Mouse (Mus musculus) hindbrain, embryonic 15.5 days (tissue): ENCODE results near the gene Grik3. TPM values are rescaled to one million over a fixed set of nuclear protein-coding genes. Genes with fewer than 3 reads are reported as not detected.

ENCODE experiments used
- ATAC-seq: fragments of 200-750 bp; cut with Nextera tagmentation; 2 replicates; pipeline ENCODE4 v1.8.0; 2017; ENCODE audit warnings: low read depth, moderate number of reproducible peaks, moderate TSS enrichment; ENCODE audit not compliant: low FRiP score
- H3K27ac ChIP-seq: fragments of 300-500 bp; sonication (generic); replicated peaks from 2 replicates; pipeline ENCODE4 v1.5.1; 2015; ENCODE audit warnings: mild to moderate bottlenecking, inconsistent platforms
- H3K27me3 ChIP-seq: fragments of 300-500 bp; sonication (generic); 2 replicates; pipeline ENCODE4 v1.6.1; 2015; ENCODE audit warnings: control low read depth, inconsistent platforms
- H3K36me3 ChIP-seq: fragments of 300-500 bp; sonication (generic); 2 replicates; pipeline ENCODE4 v1.6.1; 2015; ENCODE audit warnings: control low read depth, inconsistent platforms
- H3K4me1 ChIP-seq: fragments of 300-500 bp; sonication (generic); replicated peaks from 2 replicates; pipeline ENCODE4 v1.6.1; 2015; ENCODE audit warnings: control low read depth, inconsistent platforms
- H3K4me2 ChIP-seq: fragments of 300-500 bp; sonication (generic); 2 replicates; pipeline ENCODE4 v1.6.1; 2015; ENCODE audit warnings: moderate library complexity, mild to moderate bottlenecking, inconsistent platforms
- H3K4me3 ChIP-seq: fragments of 300-500 bp; sonication (generic); 2 replicates; pipeline ENCODE4 v1.5.1; 2015; ENCODE audit warnings: mild to moderate bottlenecking, inconsistent platforms
- H3K9ac ChIP-seq: fragments of 300-500 bp; sonication (generic); 2 replicates; pipeline ENCODE4 v1.6.1; 2015; ENCODE audit warnings: inconsistent platforms
- H3K9me3 ChIP-seq: fragments of 300-500 bp; sonication (generic); 2 replicates; pipeline ENCODE4 v1.6.1; 2016; ENCODE audit warnings: control low read depth, inconsistent platforms
- WGBS: fragments of 180-500 bp; shearing (Covaris S2); methylation state at CpG from one replicate; pipeline ENCODE4 v1.1.7; 2015; 5-methylcytosine and 5-hydroxymethylcytosine counted together
- polyA plus RNA-seq: library from polyadenylated mRNA; unstranded; fragments of >200 nt; fragmentation: Nextera tagmentation; extraction: Ambion mirVana; gene quantifications from 2 replicates; pipeline ENCODE4 v1.2.1, GENCODE M21; 2015

The Grik3 gene
- polyA plus RNA-seq, 1 experiment from 2014 or later: 5.4 TPM

DNA sequence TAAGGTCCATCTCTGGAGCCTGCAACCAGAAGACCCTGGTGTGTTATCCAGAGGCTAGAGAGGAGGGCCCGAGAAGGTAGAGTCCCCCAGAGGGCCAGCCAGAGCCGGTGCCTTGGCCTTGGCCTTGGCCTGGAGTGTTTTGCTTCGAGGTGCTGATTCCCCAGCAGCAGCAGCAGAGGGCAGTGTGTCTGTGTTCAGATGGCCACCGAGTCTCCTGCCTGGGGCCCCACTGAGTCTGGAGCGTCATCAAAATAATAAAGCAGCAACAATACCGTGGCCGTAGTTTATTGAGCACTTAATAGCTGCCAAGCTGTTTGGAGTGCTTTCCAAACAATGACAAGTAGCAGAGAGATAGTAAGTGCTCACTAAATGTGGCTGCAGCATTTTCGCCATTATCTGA, 5.0 kb downstream of the Grik3 start:
- H3K4me2 ChIP-seq: peak overlapping the region; percentile 78
- 26% methylated on average over 8 of the region's 8 CpGs for WGBS
- H3K27ac ChIP-seq: 0 out of 2 replicates have a peak overlapping the region, but pooled peaks have one; percentile 12
- H3K4me3 ChIP-seq: no peak overlapping the region
- H3K27me3 ChIP-seq: peaks cover 39% of the 10 kb centered on the region
- H3K9ac ChIP-seq: no peak overlapping the region
- H3K36me3 ChIP-seq: no peaks in the 10 kb centered on the region
- H3K4me1 ChIP-seq: peaks cover 75% of the 10 kb centered on the region
- no peaks in the 10 kb centered on the region for H3K9me3 ChIP-seq
- no peak for ATAC-seq

DNA sequence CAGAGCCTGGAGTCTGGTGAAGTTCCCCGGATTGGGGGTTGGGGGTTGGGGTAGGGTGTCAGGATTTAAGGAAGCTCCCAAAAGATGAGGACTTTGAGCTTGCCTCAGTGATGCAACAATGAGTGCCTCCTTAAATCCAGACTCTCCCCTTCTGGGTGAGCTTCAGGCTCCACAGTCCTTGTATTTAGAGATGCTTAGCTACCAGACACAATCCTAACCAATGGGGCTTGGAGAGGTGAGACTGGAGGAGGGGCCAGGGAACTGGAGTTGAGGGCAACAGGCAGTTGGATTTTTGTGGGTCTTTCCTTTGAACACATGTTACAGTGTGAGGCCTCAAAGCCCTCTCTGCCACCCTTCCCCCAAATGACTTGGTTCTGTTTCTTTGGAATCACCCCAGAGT, 6.5 kb downstream of the Grik3 start:
- peaks cover 31% of the 10 kb centered on the region for H3K27me3 ChIP-seq
- ATAC-seq: no peak
- no peaks in the 10 kb centered on the region for H3K36me3 ChIP-seq
- H3K9ac ChIP-seq: no peak overlapping the region
- WGBS: 4% methylated on average over 1 of the region's 1 CpGs
- H3K27ac ChIP-seq: no peak overlapping the region
- H3K4me3 ChIP-seq: no peak overlapping the region
- H3K9me3 ChIP-seq: no peaks in the 10 kb centered on the region
- H3K4me2 ChIP-seq: no peak overlapping the region
- peaks cover 60% of the 10 kb centered on the region for H3K4me1 ChIP-seq

DNA sequence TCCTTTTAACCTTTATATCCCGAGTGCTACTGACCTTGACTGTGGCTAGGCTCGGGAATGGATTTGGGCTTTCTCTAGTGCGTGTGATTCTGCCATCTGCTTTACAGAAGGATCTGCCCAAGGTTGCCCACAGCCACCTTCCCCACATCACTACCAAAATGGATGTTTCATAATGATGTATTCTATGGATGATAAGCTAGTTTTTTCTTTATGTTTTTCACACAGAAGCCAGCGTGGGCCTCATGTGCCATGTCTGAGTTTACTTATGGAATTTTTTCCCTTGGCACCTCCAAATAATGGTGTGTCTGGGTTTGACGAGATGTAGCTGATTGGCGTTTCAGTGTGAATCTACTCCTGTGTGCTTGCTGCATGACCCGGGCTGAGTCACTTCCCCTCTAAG, 7.0 kb downstream of the Grik3 start:
- Histone ChIP-seq H3K9ac (no peak overlapping the region), H3K27me3 (peaks cover 28% of the 10 kb centered on the region), H3K27ac (no peak overlapping the region), H3K4me3 (no peak overlapping the region), H3K36me3 (no peaks in the 10 kb centered on the region), H3K9me3 (no peaks in the 10 kb centered on the region), H3K4me1 (peaks cover 55% of the 10 kb centered on the region), H3K4me2 (no peak overlapping the region)
- no peak for ATAC-seq
- 38% methylated on average over 7 of the region's 7 CpGs for WGBS

DNA sequence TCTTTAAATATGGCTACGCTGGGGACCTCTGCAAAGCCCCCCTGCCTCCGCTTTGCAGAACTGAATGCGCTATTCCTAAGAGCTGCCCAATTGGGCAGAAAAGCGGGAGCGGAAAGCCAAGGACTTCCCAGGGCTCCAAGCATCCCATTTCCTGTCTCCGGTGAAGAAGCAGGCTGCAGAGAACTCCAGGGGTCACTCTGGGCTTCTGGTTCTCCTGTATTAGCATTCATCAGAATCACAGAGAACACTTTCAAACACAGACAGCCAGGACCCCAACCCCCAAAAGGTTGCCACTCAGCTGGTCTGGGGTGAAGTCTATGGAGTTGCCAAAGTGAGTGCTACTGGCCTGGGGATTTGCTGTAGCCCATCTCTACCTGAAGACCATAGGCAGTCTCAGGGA, 8.4 kb downstream of the Grik3 start:
- WGBS: 13% methylated on average over 6 of the region's 6 CpGs
- Histone ChIP-seq H3K36me3 (no peaks in the 10 kb centered on the region), H3K4me1 (peaks cover 42% of the 10 kb centered on the region), H3K9me3 (no peaks in the 10 kb centered on the region), H3K4me3 (no peak overlapping the region), H3K27me3 (peaks cover 23% of the 10 kb centered on the region), H3K27ac (no peak overlapping the region), H3K4me2 (peak overlapping the region; percentile 29; the same call in 1 of the 2 replicates), H3K9ac (no peak overlapping the region)
- no peak for ATAC-seq

DNA sequence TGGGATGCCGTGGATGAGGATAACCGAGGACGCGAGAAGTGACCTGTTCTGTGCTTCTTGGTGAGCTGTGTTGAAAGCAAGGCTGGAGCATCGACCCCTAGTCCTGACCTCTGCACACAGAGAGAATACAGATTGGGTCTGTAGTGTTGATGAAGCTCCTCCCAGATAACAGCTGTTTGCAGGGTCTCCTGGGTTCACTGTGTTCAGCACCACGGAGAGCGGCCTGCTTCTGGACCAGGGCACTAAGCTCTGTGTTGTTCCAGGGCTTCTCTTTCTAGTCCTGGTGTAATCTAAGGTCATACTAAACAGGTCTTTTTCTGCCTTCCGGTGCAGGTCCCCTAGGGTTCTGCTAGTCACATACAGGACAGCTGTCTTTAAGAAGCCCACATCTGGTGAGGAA, 12.4 kb downstream of the Grik3 start:
- Histone ChIP-seq H3K4me3 (no peak overlapping the region), H3K36me3 (no peaks in the 10 kb centered on the region), H3K9me3 (no peaks in the 10 kb centered on the region), H3K27me3 (0 out of 2 replicates have a peak, but pooled peaks cover 8% of the 10 kb centered on the region), H3K27ac (no peak overlapping the region), H3K4me1 (peaks cover 15% of the 10 kb centered on the region), H3K4me2 (no peak overlapping the region), H3K9ac (no peak overlapping the region)
- 53% methylated on average over 8 of the region's 8 CpGs for WGBS
- ATAC-seq: no peak

DNA sequence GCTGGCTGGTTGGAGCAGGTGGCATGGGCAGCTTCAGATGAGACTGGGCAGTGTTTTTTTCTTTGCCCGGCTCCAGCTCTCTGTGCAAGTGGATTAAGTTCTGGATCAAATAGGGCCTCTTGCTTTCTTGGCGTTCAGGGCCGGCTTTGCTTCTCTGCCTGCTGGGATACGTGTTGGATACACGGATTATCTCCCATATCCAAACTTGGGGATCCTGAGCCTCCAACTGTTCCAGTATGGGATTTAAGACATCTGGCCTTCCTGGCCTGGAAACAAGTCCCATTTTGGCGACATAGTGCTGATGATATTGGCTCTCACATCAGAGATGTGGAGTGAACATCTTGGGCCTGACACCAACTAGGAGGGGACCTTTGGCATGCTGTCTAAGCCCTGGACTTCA, 21.9 kb downstream of the Grik3 start:
- WGBS: 76% methylated on average over 6 of the region's 6 CpGs
- ATAC-seq: no peak

DNA sequence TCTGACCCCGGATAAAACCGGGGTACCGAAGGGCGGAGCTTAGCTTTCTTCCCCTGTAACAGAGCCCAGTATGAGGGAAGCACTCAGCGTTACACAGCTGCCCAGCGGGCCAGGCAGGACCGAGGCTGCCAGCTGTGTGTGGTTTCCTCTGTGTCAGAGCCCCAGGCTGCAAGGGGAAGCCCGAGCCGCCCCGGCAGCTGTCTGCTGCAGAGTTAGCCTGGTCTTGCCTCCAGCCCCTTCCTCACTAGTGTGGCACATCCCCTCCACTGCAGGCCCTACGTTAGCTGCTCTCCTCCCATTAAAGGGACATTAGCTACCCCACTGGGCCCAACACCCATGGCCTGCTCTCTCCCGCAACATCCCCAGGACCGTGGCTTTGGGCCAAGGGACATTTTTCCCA, 25.1 kb downstream of the Grik3 start:
- no peaks in the 10 kb centered on the region for H3K36me3 ChIP-seq
- H3K4me3 ChIP-seq: no peak overlapping the region
- no peaks in the 10 kb centered on the region for H3K27me3 ChIP-seq
- 37% methylated on average over 13 of the region's 13 CpGs for WGBS
- no peak overlapping the region for H3K9ac ChIP-seq
- H3K4me2 ChIP-seq: no peak overlapping the region
- no peaks in the 10 kb centered on the region for H3K9me3 ChIP-seq
- peaks cover 28% of the 10 kb centered on the region for H3K4me1 ChIP-seq
- H3K27ac ChIP-seq: no peak overlapping the region
- no peak for ATAC-seq

More for the DNA sequence above, 21.9 kb downstream of the Grik3 start:
- Histone ChIP-seq H3K4me3 (no peak overlapping the region), H3K4me1 (peaks cover 31% of the 10 kb centered on the region), H3K9me3 (no peaks in the 10 kb centered on the region), H3K4me2 (no peak overlapping the region), H3K9ac (no peak overlapping the region), H3K36me3 (no peaks in the 10 kb centered on the region), H3K27me3 (no peaks in the 10 kb centered on the region), H3K27ac (no peak overlapping the region)

DNA sequence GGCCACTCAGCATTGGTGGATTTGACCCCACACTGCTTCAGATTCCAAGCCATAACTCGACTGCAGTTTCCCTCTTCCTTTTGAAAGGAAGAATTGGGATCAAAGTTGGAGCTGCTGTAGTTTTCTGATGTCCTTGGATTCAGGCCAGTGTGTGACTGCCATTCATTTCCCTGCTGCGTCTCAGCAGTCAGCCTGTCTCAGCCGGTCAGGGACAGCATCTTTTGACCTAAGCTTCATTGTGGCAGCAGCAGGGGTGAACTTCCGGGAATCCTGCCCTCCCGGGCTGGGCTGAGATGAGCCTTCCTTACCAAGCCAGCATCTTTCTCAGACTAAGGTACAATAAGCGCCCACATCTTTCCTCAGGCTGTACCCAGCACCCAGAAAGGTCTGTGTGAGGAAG, 26.1 kb downstream of the Grik3 start:
- H3K9ac ChIP-seq: no peak overlapping the region
- 41% methylated on average over 6 of the region's 6 CpGs for WGBS

DNA sequence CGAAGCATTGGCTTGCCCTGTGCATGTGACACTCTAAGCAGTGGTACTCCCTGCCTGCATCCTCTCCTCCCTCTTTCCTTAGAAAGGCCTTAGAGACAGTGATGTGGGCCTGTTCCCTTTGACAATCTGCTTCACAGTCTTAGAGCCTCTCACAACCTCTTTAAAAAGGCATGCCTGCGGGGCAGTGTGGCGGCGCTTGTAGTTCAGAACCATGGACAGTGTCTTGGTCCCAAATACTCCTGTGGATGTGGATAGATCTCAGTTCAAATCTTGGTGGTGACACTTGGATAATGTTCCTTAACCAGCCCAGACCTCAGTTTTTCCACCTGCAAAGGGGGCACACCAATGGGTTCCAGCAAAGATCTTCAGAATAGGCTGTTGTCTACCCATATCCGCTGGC, 28.4 kb downstream of the Grik3 start:
- no peaks in the 10 kb centered on the region for H3K9me3 ChIP-seq
- no peak overlapping the region for H3K4me2 ChIP-seq
- H3K36me3 ChIP-seq: no peaks in the 10 kb centered on the region
- H3K4me3 ChIP-seq: no peak overlapping the region
- H3K27ac ChIP-seq: no peak overlapping the region
- no peak overlapping the region for H3K9ac ChIP-seq
- 89% methylated on average over 5 of the region's 5 CpGs for WGBS
- no peaks in the 10 kb centered on the region for H3K27me3 ChIP-seq
- no peak for ATAC-seq
- H3K4me1 ChIP-seq: peaks cover 13% of the 10 kb centered on the region

More for the DNA sequence above, 26.1 kb downstream of the Grik3 start:
- no peak overlapping the region for H3K4me3 ChIP-seq
- H3K36me3 ChIP-seq: no peaks in the 10 kb centered on the region
- no peak overlapping the region for H3K27ac ChIP-seq
- H3K4me1 ChIP-seq: peaks cover 23% of the 10 kb centered on the region
- H3K4me2 ChIP-seq: no peak overlapping the region
- no peaks in the 10 kb centered on the region for H3K27me3 ChIP-seq
- H3K9me3 ChIP-seq: no peaks in the 10 kb centered on the region
- no peak for ATAC-seq

DNA sequence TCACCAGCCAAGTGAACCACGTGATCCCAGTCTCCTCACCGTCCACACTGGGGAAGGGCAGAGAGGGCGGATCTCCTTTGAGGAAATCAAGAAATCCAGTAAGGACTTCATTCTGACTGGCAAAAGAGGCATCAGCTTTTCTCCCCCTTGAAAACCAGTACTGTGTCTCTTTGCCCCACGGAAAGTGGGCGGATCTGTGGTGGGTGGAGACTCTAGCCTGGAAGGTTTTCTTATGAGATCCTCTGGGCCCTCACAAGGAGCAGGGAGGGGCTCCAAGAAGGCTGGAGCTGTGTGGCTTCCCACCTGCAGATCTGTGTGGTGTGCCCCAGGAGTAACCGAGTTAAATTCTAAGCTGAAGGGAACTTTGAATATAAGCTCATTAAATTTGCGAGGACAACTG, 32.4 kb downstream of the Grik3 start:
- Histone ChIP-seq H3K9me3 (no peaks in the 10 kb centered on the region), H3K9ac (no peak overlapping the region), H3K36me3 (no peaks in the 10 kb centered on the region), H3K27me3 (no peaks in the 10 kb centered on the region), H3K27ac (no peak overlapping the region), H3K4me1 (no peaks in the 10 kb centered on the region; the same call in 1 of the 2 replicates), H3K4me3 (no peak overlapping the region), H3K4me2 (no peak overlapping the region)
- no peak for ATAC-seq
- 64% methylated on average over 7 of the region's 7 CpGs for WGBS

DNA sequence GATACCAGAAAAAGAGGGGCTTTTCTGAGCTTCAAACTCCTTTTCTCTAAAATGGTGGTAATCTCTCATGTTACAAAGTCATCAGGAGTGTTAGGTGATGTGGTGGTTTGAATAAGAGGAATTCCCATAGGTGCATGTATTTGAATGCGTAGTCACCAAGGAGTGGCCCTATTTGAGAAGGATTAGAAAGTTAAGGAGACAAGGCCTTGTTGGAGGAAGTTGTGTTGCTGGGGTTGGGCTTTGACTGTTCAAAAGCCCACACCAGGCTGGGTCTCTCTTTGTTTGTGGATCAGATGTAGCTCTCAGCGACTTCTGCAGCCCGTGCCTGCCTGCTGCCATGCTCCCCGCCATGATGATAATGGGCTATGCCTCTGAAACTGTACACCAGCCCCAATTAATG, 34.8 kb downstream of the Grik3 start:
- H3K9me3 ChIP-seq: no peaks in the 10 kb centered on the region
- WGBS: 75% methylated on average over 4 of the region's 4 CpGs
- no peak overlapping the region for H3K4me3 ChIP-seq
- no peak overlapping the region for H3K27ac ChIP-seq
- ATAC-seq: no peak
- H3K4me1 ChIP-seq: no peaks in the 10 kb centered on the region; the same call in 1 of the 2 replicates
- H3K9ac ChIP-seq: no peak overlapping the region
- no peak overlapping the region for H3K4me2 ChIP-seq
- no peaks in the 10 kb centered on the region for H3K36me3 ChIP-seq
- H3K27me3 ChIP-seq: no peaks in the 10 kb centered on the region

DNA sequence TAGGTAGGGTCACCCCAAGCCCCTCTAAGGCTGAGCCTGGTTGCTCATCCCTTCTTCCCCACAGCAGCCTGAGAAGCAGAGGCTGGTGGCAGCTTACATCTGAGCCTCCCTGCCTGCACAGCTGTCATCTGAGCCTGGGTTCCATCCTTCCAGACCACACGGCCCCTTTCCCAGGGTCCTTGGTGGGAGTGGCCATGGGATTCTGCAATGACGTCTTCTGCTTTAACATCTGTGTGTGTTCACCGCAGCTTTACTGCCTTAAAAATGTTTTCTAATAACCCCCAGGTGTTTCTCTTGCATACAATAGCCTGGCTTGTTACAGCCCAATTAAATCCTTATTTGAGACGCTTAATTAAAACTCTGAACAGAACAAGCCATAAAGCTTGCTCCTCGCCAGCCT, 35.9 kb downstream of the Grik3 start:
- no peak overlapping the region for H3K4me3 ChIP-seq
- no peak overlapping the region for H3K9ac ChIP-seq
- H3K27me3 ChIP-seq: no peaks in the 10 kb centered on the region
- no peak for ATAC-seq
- WGBS: 51% methylated on average over 5 of the region's 5 CpGs
- no peak overlapping the region for H3K4me2 ChIP-seq
- H3K9me3 ChIP-seq: no peaks in the 10 kb centered on the region
- no peak overlapping the region for H3K27ac ChIP-seq
- no peaks in the 10 kb centered on the region for H3K36me3 ChIP-seq
- H3K4me1 ChIP-seq: no peaks in the 10 kb centered on the region; the same call in 1 of the 2 replicates

DNA sequence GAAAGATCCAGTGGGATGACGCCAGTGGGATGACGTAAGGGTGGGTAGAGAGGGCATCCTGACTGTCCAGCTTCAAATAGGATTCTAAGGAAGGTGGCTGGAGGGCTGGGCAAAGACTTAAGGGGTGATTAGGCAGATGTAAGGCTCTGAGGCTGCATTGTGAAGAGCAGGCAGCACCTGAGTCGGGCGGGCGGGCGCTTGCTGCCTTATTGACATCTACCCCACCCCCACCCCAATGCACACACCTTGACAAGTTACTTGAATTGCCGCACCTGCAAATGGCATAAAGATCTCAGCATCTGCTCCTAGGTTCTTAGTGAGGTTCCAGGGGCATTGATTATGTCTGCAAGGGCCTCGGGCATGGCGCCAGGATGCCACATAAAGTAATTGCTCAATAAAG, 43.5 kb downstream of the Grik3 start:
- Histone ChIP-seq H3K4me1 (peaks cover 34% of the 10 kb centered on the region), H3K4me2 (no peak overlapping the region), H3K36me3 (no peaks in the 10 kb centered on the region), H3K9me3 (no peaks in the 10 kb centered on the region), H3K9ac (no peak overlapping the region), H3K27ac (no peak overlapping the region; the same call in 1 of the 2 replicates), H3K27me3 (no peaks in the 10 kb centered on the region), H3K4me3 (no peak overlapping the region)
- ATAC-seq: no peak
- WGBS: 44% methylated on average over 9 of the region's 9 CpGs
